Mouse (Mus musculus) G1E (cell line): Measurements from ENCODE around the gene Nlrp3.

Experiments
- CTCF ChIP-seq: IDR thresholded peaks from 2 replicates; pipeline ENCODE4 v1.5.1; 2012; ENCODE audit warnings: low read depth, low read length, inconsistent platforms, mixed read lengths
- GATA2 ChIP-seq: IDR thresholded peaks from 2 replicates; pipeline ENCODE4 v1.6.1; 2012; ENCODE audit warnings: low read depth, low read length, inconsistent platforms, borderline replicate concordance
- POLR2AphosphoS5 ChIP-seq: IDR thresholded peaks from 2 replicates; pipeline ENCODE4 v1.6.1; 2012; ENCODE audit warnings: low read depth, low read length, inconsistent platforms; ENCODE audit not compliant: insufficient replicate concordance

- TF ChIP-seq CTCF (no peak), POLR2AphosphoS5 (no peak), GATA2 (no peak)
Observed at GRCm38 (mm10) chr11:59602287-59602686, 60.9 kb downstream of the Nlrp3 start.
